Mouse (Mus musculus) ES-E14 (cell line): ENCODE data around the gene 1500011B03Rik. TPM values are rescaled to one million over a fixed set of nuclear protein-coding genes. Genes with fewer than 3 reads are reported as not detected.

Source experiments
- DNase-seq: peaks from one replicate; pipeline ENCODE4 v3.0.0-alpha.2; 2013; ENCODE audit warnings: low read depth, low spot score
- H3K27ac ChIP-seq: 2 replicates; pipeline ENCODE4 v1.5.1; 2012; ENCODE audit warnings: low read depth, mild to moderate bottlenecking, low read length, moderate library complexity, mixed read lengths; ENCODE audit not compliant: poor library complexity, insufficient read depth, severe bottlenecking
- H3K36me3 ChIP-seq: 2 replicates; pipeline ENCODE4 v1.6.1; 2012; ENCODE audit warnings: mild to moderate bottlenecking, low read length, moderate library complexity, mixed read lengths; ENCODE audit not compliant: control insufficient read depth, poor library complexity, insufficient read depth, severe bottlenecking
- H3K4me1 ChIP-seq, 2 experiments: fragments of 150-350 bp in 1 of 2; sonication (generic) in 1 of 2; 2 replicates each; pipeline ENCODE4 v1.6.1; 2012; ENCODE audit warnings: low read length in 2 of 2, mild to moderate bottlenecking in 1 of 2, mixed read lengths in 1 of 2; ENCODE audit not compliant: control insufficient read depth in 2 of 2, insufficient read depth in 2 of 2, poor library complexity in 1 of 2
- H3K4me3 ChIP-seq, 2 experiments: fragments of 150-350 bp in 1 of 2; sonication (generic) in 1 of 2; 2 replicates each; pipeline ENCODE4 v1.5.1; 2012; ENCODE audit warnings: low read length in 2 of 2, low read depth in 1 of 2, mild to moderate bottlenecking in 1 of 2, mixed read lengths in 1 of 2; ENCODE audit not compliant: insufficient read depth in 1 of 2, poor library complexity in 1 of 2, severe bottlenecking in 1 of 2
- H3K9ac ChIP-seq: 2 replicates; pipeline ENCODE4 v1.6.1; 2012; ENCODE audit warnings: low read depth, mild to moderate bottlenecking, low read length, mixed read lengths; ENCODE audit not compliant: poor library complexity, insufficient read depth, severe bottlenecking
- H3K9me3 ChIP-seq: fragments of 150-350 bp; sonication (generic); 2 replicates; pipeline ENCODE4 v1.6.1; 2012; ENCODE audit warnings: low read depth, mild to moderate bottlenecking, low read length; ENCODE audit not compliant: control insufficient read depth, insufficient read depth
- CHD2 ChIP-seq: IDR thresholded peaks from 2 replicates; pipeline ENCODE4 v1.6.1; 2014; ENCODE audit warnings: mild to moderate bottlenecking, low read depth, low read length, inconsistent platforms
- HCFC1 ChIP-seq: IDR thresholded peaks from 2 replicates; pipeline ENCODE4 v1.6.1; 2012; ENCODE audit warnings: low read length, inconsistent platforms, borderline replicate concordance; ENCODE audit not compliant: insufficient read depth
- MAFK ChIP-seq: IDR thresholded peaks from 2 replicates; pipeline ENCODE4 v1.6.1; 2014; ENCODE audit warnings: mild to moderate bottlenecking, low read depth, low read length, inconsistent platforms; ENCODE audit not compliant: insufficient read depth
- ZC3H11A ChIP-seq: IDR thresholded peaks from 2 replicates; pipeline ENCODE4 v1.6.1; 2012; ENCODE audit warnings: low read depth, mild to moderate bottlenecking, inconsistent platforms, low read length, borderline replicate concordance
- ZNF384 ChIP-seq: IDR thresholded peaks from 2 replicates; pipeline ENCODE4 v1.6.1; 2012; ENCODE audit warnings: low read depth, low read length, inconsistent platforms
- in situ Hi-C, 2 experiments: fragments of 600-800 bp; cut with MboI; formaldehyde crosslinking; loops; one replicate each; pipeline ENCODE4 v1.15.1; 2025; ENCODE audit warnings: low sequenced_read_pairs in 2 of 2, inconsistent platforms in 1 of 2; ENCODE audit not compliant: unreplicated experiment in 2 of 2
- total RNA-seq: library from RNA; depleted of rRNA; stranded (reverse); fragments of 300-350 nt; gene quantifications from 2 replicates; pipeline ENCODE4 v1.2.3, GENCODE M21; 2012

The 1500011B03Rik gene
- total RNA-seq, 1 experiment, result 103 TPM

GRCm38 (mm10) chr5:114808385-114808784 is 14.9 kb downstream of the 1500011B03Rik start:
- DNase-seq, result no peak
- no peak overlapping the region for H3K9ac ChIP-seq

GRCm38 (mm10) chr5:114807893-114808292 is 15.4 kb downstream of the 1500011B03Rik start:
- no peak overlapping the region for H3K27ac ChIP-seq
- DNase-seq, result no peak
- in situ Hi-C loops, result no loop called here

More at GRCm38 (mm10) chr5:114808385-114808784, 14.9 kb downstream of the 1500011B03Rik start:
- in situ Hi-C loops, result no loop called here
- H3K36me3 ChIP-seq, result peaks cover 31% of the 10 kb centered on the region
- H3K27ac ChIP-seq, result no peak overlapping the region
- H3K9me3 ChIP-seq, result no peaks in the 10 kb centered on the region
- peaks cover 2 to 22% of the 10 kb centered on the region in 2 experiments; a peak in 1 of 4 replicates for H3K4me1 ChIP-seq
- no peak for TF ChIP-seq MAFK
- no peak overlapping the region for H3K4me3 ChIP-seq

GRCm38 (mm10) chr5:114807468-114807867 is 15.8 kb downstream of the 1500011B03Rik start:
- in situ Hi-C loops, result no loop called here
- Histone ChIP-seq H3K9me3 (no peaks in the 10 kb centered on the region), H3K4me1 (peaks cover 2 to 23% of the 10 kb centered on the region in 2 experiments; a peak in 2 of 4 replicates), H3K9ac (no peak overlapping the region), H3K27ac (no peak overlapping the region), H3K36me3 (peaks cover 34% of the 10 kb centered on the region), H3K4me3 (no peak overlapping the region)
- TF ChIP-seq CHD2, result no peak
- TF ChIP-seq HCFC1, result no peak
- no peak for TF ChIP-seq ZNF384
- TF ChIP-seq MAFK, result no peak
- no peak for TF ChIP-seq ZC3H11A
- no peak for DNase-seq

More at GRCm38 (mm10) chr5:114807893-114808292, 15.4 kb downstream of the 1500011B03Rik start:
- no peak overlapping the region for H3K9ac ChIP-seq
- H3K4me3 ChIP-seq, result no peak overlapping the region
- H3K4me1 ChIP-seq, result peaks cover 2 to 22% of the 10 kb centered on the region in 2 experiments; a peak in 1 of 4 replicates
- no peaks in the 10 kb centered on the region for H3K9me3 ChIP-seq
- no peak for TF ChIP-seq ZC3H11A
- TF ChIP-seq HCFC1, result no peak
- no peak for TF ChIP-seq CHD2
- TF ChIP-seq ZNF384, result no peak
- no peak for TF ChIP-seq MAFK
- H3K36me3 ChIP-seq, result peaks cover 33% of the 10 kb centered on the region

- Histone ChIP-seq H3K9ac (no peak overlapping the region), H3K9me3 (no peaks in the 10 kb centered on the region), H3K4me3 (no peak overlapping the region), H3K27ac (no peak overlapping the region), H3K36me3 (peaks cover 36% of the 10 kb centered on the region), H3K4me1 (peaks cover 2 to 26% of the 10 kb centered on the region in 2 experiments; a peak in 3 of 4 replicates)
- in situ Hi-C loops, result no loop called here
- TF ChIP-seq ZNF384 (no peak), ZC3H11A (no peak), CHD2 (no peak), HCFC1 (no peak), MAFK (no peak)
- no peak for DNase-seq
Measured at GRCm38 (mm10) chr5:114807063-114807462, 16.2 kb downstream of the 1500011B03Rik start.

- TF ChIP-seq CHD2, result no peak
- H3K36me3 ChIP-seq, result peaks cover 35% of the 10 kb centered on the region
- peaks cover 2 to 26% of the 10 kb centered on the region in 2 experiments; a peak in 3 of 4 replicates for H3K4me1 ChIP-seq
- no peaks in the 10 kb centered on the region for H3K9me3 ChIP-seq
- no peak overlapping the region; the same call in 1 of the 2 replicates for H3K9ac ChIP-seq
- no peak overlapping the region for H3K27ac ChIP-seq
- no peak overlapping the region for H3K4me3 ChIP-seq
- in situ Hi-C loops, result no loop called here
- DNase-seq, result no peak
Measured at GRCm38 (mm10) chr5:114806636-114807035, 16.6 kb downstream of the 1500011B03Rik start.
